Mouse (Mus musculus) retina, postnatal 7 days (tissue): ENCODE measurements around the gene Fez2.

Experiments used
- DNase-seq: peaks from one replicate; pipeline ENCODE4 v3.0.0-alpha.2; 2012; ENCODE audit warnings: low read depth, low spot score

Fez2 gene

DNA sequence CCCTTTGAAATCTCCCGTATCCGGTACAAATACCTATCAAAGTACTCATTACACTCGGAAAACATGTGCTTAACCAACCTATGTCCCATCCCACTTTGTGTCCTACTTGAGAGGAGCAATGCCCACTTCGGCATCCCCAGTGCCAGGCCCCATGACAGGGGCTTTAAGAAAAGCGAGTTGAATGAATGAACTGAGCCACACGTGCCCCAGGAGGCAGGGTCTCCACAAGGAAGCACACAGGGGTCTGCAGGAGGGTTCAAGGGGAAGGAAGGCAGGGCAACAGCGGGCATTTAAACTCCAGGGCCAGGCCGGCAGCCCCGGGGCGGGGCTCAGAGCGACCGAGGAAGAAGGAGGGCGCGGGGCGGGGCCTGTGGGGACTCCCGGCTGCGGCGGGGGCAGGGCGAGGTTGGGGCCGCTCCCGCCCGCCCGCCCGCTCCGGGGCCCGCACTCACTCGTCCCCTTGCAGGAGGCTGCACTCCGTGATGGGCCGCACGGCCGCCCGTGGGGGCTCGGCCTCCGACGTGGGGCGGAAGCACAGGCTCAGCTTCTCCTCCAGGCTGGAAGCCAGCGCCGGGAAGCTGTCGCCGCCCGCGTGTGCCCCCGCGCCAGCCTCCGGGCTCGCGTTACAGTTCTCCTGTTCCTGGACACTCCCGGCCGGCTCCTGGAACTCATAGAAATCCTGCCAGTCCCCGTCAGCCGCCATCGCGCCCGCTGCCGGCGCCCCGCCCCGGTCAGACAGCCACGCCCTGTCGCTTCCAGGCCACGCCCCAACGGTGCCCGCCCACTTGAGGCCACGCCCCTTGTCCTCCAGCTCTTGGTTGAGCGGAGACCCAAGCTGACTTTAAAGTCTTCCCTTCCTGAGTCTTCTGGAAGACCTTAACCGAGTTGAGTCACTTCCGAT, at the start of gene Fez2:
Gene Fez2, minus strand, starts transcription at position 772 of the 901 bp plus-strand sequence.
- DNase-seq = peak; percentile 69

- DNase-seq = no peak
Measured at GRCm38 (mm10) chr17:78465500-78465899, 47.5 kb upstream of the Fez2 start.

GRCm38 (mm10) chr17:78465071-78465470, 47.1 kb upstream of the Fez2 start:
- DNase-seq = no peak

- no peak for DNase-seq
Measured at GRCm38 (mm10) chr17:78460140-78460539, 42.2 kb upstream of the Fez2 start.

- DNase-seq = no peak
Measured at GRCm38 (mm10) chr17:78455556-78455955, 37.6 kb upstream of the Fez2 start.

GRCm38 (mm10) chr17:78455114-78455513, 37.2 kb upstream of the Fez2 start:
- DNase-seq = peak; percentile 37

- DNase-seq = no peak
Measured at GRCm38 (mm10) chr17:78454189-78454977, 36.4 kb upstream of the Fez2 start.

DNA sequence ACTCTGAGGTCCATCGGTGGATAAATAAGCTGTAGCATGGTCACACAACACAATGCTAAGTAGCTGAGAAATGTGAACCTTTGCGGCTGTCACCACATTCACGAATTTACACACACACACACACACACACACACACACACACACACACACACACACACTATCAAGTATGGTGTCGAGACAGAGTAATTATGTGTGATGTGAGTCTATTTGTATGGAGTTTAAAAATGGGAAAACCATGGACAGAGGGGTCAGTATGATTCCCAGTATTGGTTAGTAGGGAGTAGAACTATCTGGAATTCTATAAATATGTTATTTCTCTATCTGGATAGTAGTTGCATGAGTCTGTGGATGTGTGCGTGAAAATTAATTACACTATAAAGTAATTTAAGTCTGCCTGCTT, 35.6 kb upstream of the Fez2 start:
- DNase-seq = no peak

GRCm38 (mm10) chr17:78451886-78452285, 33.9 kb upstream of the Fez2 start:
- no peak for DNase-seq

DNA sequence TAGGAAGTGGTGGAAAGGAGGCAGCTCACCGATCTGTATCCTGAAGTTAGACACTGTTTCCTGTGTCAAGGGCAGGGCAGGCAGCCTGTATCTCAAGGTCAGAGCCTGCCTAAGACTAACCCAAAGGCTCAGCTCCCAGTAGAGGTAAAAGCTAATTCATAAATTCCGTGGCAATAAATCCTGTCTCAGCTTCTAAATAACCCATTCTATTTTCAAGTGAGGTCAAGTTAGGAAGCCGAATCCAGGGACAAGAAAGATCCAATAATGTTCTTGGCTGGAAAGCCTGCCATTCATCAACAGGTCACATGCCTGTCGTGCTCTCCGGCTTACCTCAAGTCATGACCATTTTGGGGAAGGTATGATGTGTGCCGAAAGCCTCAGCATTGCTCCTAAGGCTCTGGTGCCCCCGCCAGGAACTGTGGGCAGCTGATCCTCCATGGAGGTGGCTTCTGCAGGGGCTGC, 33.4 kb upstream of the Fez2 start:
- no peak for DNase-seq

GRCm38 (mm10) chr17:78449635-78450197, 31.8 kb upstream of the Fez2 start:
- no peak for DNase-seq

DNA sequence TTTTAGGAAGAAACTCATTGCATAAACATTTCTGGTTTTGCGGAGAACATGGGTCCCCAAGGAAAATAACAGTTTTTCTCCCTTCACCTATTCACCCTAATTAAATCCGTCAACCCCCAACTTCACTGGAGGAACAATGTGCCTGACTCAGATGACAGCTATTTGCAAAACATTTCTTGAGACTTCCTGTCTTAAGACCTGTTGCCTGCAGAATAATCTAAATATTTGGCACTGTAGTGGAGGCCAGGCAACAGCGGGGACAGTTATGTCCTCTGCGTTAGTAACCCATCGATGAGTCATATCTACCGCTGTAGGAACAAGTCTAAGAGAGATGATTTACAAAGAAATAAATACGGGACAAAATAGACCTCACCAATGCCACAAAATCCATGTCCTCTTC, 26.9 kb upstream of the Fez2 start:
- DNase-seq = no peak

- no peak for DNase-seq
Measured at GRCm38 (mm10) chr17:78440771-78441170, 22.8 kb upstream of the Fez2 start.

- no peak for DNase-seq
Measured at GRCm38 (mm10) chr17:78437161-78437560, 19.2 kb upstream of the Fez2 start.

DNA sequence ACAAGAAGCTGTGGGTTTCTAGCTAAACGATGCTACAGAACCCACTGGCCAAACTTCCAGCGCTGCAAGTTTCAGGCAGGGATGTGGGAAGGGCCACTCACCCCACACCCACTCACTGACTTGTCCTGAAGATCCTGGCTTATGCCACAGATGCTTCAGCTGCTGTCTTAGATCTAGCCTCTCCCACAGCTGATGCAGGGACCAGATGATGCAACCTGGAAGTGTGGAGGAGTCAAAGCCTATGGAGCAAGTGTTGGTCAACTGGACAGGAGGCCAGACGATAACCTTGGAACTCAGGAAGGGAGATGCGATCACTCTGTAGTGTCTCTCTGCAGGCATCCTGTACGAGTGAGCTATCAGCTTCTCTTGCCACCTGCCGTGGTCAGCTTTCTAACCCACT, 17.7 kb upstream of the Fez2 start:
- DNase-seq = no peak

DNA sequence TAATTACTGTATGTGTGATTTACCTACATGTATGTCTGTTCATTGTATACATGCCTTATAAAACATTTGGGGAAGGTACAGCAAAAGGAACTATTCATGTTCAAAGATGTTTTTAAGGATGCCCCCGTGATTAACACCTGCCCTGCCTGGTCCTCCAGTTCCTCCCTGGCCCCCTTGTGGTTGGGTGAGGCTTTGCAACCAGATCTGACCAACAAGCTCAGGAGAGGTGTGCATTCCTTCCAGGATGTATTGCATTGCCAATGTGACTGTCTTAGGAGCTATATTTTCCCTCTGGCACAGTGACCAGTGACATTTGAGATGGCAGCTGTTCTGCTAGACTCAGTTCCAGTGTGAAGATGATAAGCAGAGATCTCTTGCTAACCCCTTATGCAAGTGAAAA, 16.8 kb upstream of the Fez2 start:
- DNase-seq = no peak

GRCm38 (mm10) chr17:78430374-78430773, 12.4 kb upstream of the Fez2 start:
- DNase-seq = no peak

GRCm38 (mm10) chr17:78429051-78429450, 11.1 kb upstream of the Fez2 start:
- DNase-seq = no peak

- DNase-seq = no peak
Measured at GRCm38 (mm10) chr17:78425026-78425425, 7.1 kb upstream of the Fez2 start.

DNA sequence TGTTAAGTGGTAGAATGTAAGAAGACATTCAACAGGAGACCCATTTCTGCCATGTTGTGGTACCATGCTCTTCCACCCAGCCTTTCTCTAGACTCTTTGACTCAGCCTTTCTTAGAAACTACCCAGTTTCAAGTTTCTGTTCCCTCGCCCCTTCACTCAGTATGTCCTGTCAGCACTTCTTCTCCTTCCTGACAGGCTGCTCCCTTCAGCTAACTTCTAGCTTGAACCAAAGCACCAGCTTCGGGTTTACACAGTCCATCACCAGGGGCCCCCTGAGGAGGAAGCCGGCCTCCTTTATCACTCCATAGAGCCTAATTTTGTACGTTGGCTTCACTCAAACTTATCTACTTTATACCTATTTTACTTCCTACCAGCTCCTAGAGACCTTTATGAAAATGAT, 1.3 kb upstream of the Fez2 start:
- no peak for DNase-seq

DNA sequence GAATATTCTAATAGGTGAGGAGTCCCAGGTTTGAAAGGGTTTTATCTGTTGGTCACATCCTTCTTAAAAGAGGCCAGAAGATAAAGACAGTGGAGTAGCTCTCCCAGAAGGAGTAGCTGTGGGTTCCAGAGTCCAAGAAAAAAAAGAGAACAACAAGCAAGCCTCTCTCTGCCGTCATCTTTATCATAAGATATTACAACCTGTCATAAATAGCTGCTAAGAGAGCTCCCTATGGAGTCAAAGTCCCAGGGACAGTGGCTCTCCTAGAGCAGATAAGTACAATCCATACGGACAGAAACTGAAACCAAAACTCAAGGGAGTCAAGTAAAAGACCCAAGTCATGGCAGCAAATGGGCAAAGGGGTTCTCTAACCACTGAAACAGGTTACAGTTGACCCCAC, 2.7 kb downstream of the Fez2 start:
- no peak for DNase-seq

DNA sequence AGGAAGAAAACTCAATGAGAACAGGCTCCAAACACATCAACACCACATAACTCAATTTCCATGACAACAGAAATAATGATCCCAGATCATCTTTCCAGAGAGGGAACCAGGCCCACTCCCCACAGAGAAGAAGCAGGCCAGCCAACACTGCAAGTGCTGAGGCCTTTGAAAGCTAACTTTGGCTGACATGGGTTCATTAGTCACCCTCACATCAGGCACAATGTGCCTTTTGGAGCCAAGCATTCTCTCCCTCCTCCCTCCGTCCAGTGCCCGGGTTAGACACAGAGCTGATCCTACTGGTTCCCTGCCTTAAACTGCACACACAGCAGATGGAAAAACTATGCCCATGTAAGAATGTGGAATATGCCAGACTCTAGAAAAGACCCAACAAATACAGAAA, 8.1 kb downstream of the Fez2 start:
- DNase-seq = no peak
